Mouse (Mus musculus) mesoderm, embryonic 11.5 days (tissue): ENCODE measurements around the gene Upk1b.
A peak's percentile ranks its signal among the peaks of the same experiment; 100 is the strongest.

Source experiments
- DNase-seq: peaks from one replicate; pipeline ENCODE4 v3.0.0-alpha.2; 2012; ENCODE audit warnings: low read depth, low spot score

The Upk1b gene

GRCm38 (mm10) chr16:38762401-38762800, 37.7 kb downstream of the Upk1b start:
- DNase-seq, result no peak

- no peak for DNase-seq
Observed at GRCm38 (mm10) chr16:38761972-38762371, 38.2 kb downstream of the Upk1b start.

- no peak for DNase-seq
Observed at GRCm38 (mm10) chr16:38760834-38761375, 39.2 kb downstream of the Upk1b start.

GRCm38 (mm10) chr16:38760239-38760638, 39.9 kb downstream of the Upk1b start:
- DNase-seq, result no peak

GRCm38 (mm10) chr16:38758104-38758861, 41.8 kb downstream of the Upk1b start:
- no peak for DNase-seq

GRCm38 (mm10) chr16:38757626-38758025, 42.5 kb downstream of the Upk1b start:
- DNase-seq, result no peak

- no peak for DNase-seq
Observed at GRCm38 (mm10) chr16:38756572-38756971, 43.6 kb downstream of the Upk1b start.

- no peak for DNase-seq
Observed at GRCm38 (mm10) chr16:38756177-38756503, 44.0 kb downstream of the Upk1b start.

GRCm38 (mm10) chr16:38755452-38756176, 44.5 kb downstream of the Upk1b start:
- no peak for DNase-seq

GRCm38 (mm10) chr16:38753631-38754030, 46.5 kb downstream of the Upk1b start:
- DNase-seq, result peak; percentile 53

- no peak for DNase-seq
Observed at GRCm38 (mm10) chr16:38750803-38751202, 49.3 kb downstream of the Upk1b start.

GRCm38 (mm10) chr16:38743941-38744673, 56.0 kb downstream of the Upk1b start:
- no peak for DNase-seq

GRCm38 (mm10) chr16:38742659-38743131, 57.4 kb downstream of the Upk1b start:
- peak; percentile 51 for DNase-seq

- DNase-seq, result peak; percentile 79
Observed at GRCm38 (mm10) chr16:38742113-38742658, 57.9 kb downstream of the Upk1b start, which contains the start of gene B4galt4. Gene B4galt4 (plus strand): TSS chr16:38742264.

GRCm38 (mm10) chr16:38741204-38741903, 58.8 kb downstream of the Upk1b start:
- no peak for DNase-seq

- DNase-seq, result no peak
Observed at GRCm38 (mm10) chr16:38730921-38731320, 69.2 kb downstream of the Upk1b start.

- DNase-seq, result no peak
Observed at GRCm38 (mm10) chr16:38729610-38730288, 70.4 kb downstream of the Upk1b start.

- DNase-seq, result no peak
Observed at GRCm38 (mm10) chr16:38729139-38729538, 71.0 kb downstream of the Upk1b start.

- no peak for DNase-seq
Observed at GRCm38 (mm10) chr16:38728576-38729132, 71.5 kb downstream of the Upk1b start.

- DNase-seq, result no peak
Observed at GRCm38 (mm10) chr16:38724974-38725373, 75.2 kb downstream of the Upk1b start.
